Mouse (Mus musculus) gastrocnemius, adult 2 months (tissue): Measurements from ENCODE around the gene Zc4h2. TPM values are rescaled to one million over a fixed set of nuclear protein-coding genes. Genes with fewer than 3 reads are reported as not detected.

Experiments used
- DNase-seq: peaks from one replicate; pipeline ENCODE4 v3.0.0; 2022
- H3K27ac ChIP-seq: fragments of 200-600 bp; 2 replicates; pipeline ENCODE4 v1.8.1; 2022; ENCODE audit warnings: mild to moderate bottlenecking
- H3K4me3 ChIP-seq: fragments of 200-600 bp; 2 replicates; pipeline ENCODE4 v1.8.1; 2022; ENCODE audit warnings: mild to moderate bottlenecking, moderate library complexity
- CTCF ChIP-seq: fragments of 200-600 bp; IDR thresholded peaks from 2 replicates; pipeline ENCODE4 v1.8.1; 2022; ENCODE audit warnings: antibody characterized with exemption, mild to moderate bottlenecking, moderate library complexity
- intact Hi-C: fragments of 180-260 bp; cut with DNase I; formaldehyde crosslinking; loops from one replicate; pipeline ENCODE4 v1.15.1; 2025
- long read RNA-seq, 2 experiments: library from polyadenylated mRNA; stranded (forward); transcript quantifications; one replicate each; pipeline ENCODE4 v2.0.0; 2021
- total RNA-seq, 2 experiments: library from RNA; stranded (reverse); gene quantifications; 2 replicates each; pipeline ENCODE4 v1.2.3; 2021

Zc4h2 gene
- 1 to 10 TPM in 1 of 2 experiments, under 1 TPM in 1; 0.69 to 1.2 TPM for total RNA-seq
- long read RNA-seq, experiment 1, result 0 reads
- long read RNA-seq, experiment 2, result 0 reads

DNA sequence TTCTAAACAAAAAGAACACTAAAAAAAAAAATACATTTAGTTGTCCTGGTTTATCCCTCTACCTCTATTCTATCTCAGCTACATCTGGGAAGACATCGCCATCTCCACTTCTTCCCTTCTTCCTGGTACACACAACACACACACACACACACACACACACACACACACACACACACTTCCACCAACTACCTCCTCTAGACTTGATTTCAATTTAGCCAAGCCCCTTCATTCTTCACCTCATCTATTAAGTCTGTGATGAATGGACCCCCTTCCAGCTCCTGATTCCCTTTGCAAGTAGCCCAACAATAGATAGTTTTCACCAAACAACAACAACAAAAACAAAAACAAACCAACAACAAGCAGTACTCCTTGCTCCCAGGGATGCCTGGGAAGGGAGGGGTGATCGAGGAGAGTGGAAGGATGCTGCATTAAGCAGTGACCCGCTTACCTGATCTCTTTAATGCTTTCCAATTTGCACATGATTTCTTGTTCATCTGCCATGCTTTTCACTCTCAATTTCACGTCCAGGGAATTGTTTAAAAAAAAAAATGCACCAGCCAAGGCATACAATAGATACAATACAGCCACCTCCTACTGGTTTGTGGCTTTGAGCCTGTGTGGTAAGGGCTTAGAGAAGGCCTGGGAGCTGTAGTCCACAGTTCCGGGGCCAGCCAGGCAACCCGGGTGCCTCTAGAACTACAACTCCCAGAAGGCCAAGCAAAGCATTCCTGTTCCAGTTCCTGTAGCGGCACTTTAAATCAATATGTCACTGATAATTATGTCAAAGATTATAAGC, at the start of gene Zc4h2:
TSS of gene Zc4h2 (minus strand) at position 706 of the 796 bp plus-strand sequence.
- DNase-seq, result peak; percentile 78
- Histone ChIP-seq H3K4me3 (peak within 1 kb of the TSS; percentile 80), H3K27ac (peak within 1 kb of the TSS; percentile 86)
- intact Hi-C loops, result loop anchor here (5.0 to 10.0 kb wide), 2 partner anchors 221 to 493 kb away; no protein-coding TSS in a partner anchor
- TF ChIP-seq CTCF, result no peak

DNA sequence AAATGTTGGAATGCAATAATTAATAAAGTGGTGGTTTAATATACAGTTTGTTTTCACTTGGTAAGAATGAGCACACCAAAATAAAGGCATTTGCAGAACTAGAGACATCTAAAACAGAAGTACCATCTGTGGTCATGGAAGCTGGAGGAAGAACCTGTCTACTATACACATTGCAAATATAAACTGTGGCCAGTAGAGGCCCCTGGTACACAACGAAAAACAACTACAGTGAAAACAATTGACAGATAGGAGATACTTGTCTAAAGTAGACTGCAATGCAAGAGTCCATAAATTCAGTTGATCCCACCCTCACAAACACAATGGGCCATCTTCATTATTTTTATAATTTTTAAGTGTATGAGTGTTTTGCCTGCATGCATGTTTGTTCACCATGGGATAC, 28.8 kb upstream of the Zc4h2 start:
- Histone ChIP-seq H3K4me3 (no peak overlapping the region), H3K27ac (no peak overlapping the region)
- DNase-seq, result no peak
- intact Hi-C loops, result no loop called here
- TF ChIP-seq CTCF, result peak; percentile 32

DNA sequence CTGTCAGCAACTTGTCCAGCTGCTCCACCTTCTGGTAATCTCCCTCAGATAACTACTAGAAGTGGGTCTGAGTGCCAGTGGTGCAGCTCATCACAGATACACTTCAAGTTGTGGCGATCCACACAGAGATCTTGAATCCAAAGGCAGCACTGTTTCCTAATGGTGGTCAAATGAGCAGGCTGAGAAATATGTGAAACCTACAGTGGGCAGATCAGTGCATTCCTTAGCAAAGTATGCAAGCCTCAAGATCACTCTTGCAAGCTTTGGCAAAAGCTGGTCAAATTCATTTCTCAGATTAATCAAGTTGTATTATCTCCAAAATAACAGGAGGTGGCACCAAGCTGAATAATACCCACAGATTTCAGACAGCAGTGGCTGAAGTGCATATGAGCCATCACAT, 23.9 kb upstream of the Zc4h2 start:
- H3K27ac ChIP-seq, result no peak overlapping the region
- no peak for TF ChIP-seq CTCF
- no peak for DNase-seq
- intact Hi-C loops, result no loop called here
- no peak overlapping the region for H3K4me3 ChIP-seq

DNA sequence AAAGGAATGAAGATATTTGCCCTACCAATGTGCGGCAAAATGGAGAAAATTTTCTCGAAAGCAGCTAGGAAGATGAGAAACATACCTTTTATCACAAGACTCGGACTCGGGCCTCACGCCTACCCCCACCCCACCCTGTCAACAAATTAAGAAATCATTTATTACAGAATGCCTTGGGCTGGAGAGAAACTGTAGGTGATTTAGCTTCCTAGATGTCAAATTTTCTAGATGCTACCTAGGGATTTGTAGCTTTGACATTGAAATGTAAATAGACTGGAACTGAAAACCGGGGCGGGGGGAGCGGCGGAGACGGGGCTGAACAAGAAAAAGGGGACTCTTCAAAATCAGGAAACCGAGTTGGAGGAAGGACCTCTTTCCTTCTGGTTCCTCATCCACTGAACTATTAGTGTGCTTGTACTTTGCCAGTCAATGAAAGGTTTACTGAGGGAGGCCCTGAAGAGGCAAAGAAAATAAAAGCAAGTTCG, 333 bp upstream of the Zc4h2 start:
- intact Hi-C loops, result loop anchor here (5.0 to 10.0 kb wide), 2 partner anchors 221 to 494 kb away; no protein-coding TSS in a partner anchor
- peak overlapping the region; percentile 86 for H3K27ac ChIP-seq

DNA sequence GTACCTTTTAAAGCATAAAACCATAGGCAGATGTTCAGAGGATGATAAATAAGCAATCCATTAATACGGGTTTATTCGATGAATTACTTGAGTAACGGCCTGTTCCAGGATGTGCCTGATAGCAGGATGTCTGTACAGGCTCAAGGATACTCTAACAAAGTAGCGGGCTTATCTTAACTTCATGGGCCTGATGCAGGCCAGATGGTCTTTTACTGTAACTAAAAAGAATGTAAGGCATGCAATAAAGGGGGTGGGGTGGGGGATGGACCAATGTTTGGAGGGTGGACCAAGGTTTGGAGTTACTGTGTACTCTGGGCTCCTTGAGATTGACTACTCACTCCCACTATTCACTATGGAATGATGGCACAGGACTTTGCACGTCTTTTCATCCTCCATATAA, 57.7 kb downstream of the Zc4h2 start:
- TF ChIP-seq CTCF, result no peak

More for the DNA sequence above, 333 bp upstream of the Zc4h2 start:
- peak overlapping the region; percentile 80 for H3K4me3 ChIP-seq
- peak; percentile 17 for DNase-seq
- no peak for TF ChIP-seq CTCF

More for the DNA sequence above, 57.7 kb downstream of the Zc4h2 start:
- Histone ChIP-seq H3K4me3 (no peak overlapping the region), H3K27ac (no peak overlapping the region)
- DNase-seq, result no peak
- intact Hi-C loops, result no loop called here

Other genes with a start within 250 kb of the Zc4h2 start
- gene Amer1, start 213.6 kb downstream of the Zc4h2 start, total RNA-seq, result 1 to 10 TPM; 2.9 to 4.8 TPM
- 10 to 100 TPM; 51.1 to 51.7 TPM for gene Asb12, start 100.5 kb downstream of the Zc4h2 start, total RNA-seq
- not detected for gene Pfn5, start 100.4 kb downstream of the Zc4h2 start, total RNA-seq
- under 1 TPM; 0.45 to 0.61 TPM for gene Zc3h12b, start 53.2 kb upstream of the Zc4h2 start, total RNA-seq